Mouse (Mus musculus) liver (tissue): ENCODE measurements around the gene Prkce.

Experiments used
- DNase-seq: peaks from one replicate; pipeline ENCODE4 v3.0.0-alpha.2; 2020; ENCODE audit warnings: mixed read lengths

Gene Prkce

GRCm38 (mm10) chr17:86662301-86662700 is 494.7 kb downstream of the Prkce start:
- DNase-seq: no peak

DNA sequence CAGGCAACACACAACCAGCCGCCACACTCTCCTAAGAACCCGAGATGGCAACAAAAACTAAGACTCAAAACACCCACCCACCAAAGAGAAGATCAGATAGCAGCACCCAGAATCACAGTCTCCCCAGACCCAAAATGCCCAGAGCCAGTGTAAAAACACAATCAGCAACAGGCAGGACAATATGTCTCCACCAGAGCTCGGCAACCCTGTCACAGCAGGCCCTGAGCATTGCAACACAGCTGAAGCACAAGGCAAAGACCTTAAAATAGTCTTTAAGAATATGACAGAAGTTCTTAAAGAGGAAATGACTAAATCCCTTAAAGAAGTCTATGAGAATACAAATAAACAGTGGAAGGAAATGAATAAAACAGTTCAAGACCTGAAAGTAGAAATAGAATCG is 495.9 kb downstream of the Prkce start:
- no peak for DNase-seq

DNA sequence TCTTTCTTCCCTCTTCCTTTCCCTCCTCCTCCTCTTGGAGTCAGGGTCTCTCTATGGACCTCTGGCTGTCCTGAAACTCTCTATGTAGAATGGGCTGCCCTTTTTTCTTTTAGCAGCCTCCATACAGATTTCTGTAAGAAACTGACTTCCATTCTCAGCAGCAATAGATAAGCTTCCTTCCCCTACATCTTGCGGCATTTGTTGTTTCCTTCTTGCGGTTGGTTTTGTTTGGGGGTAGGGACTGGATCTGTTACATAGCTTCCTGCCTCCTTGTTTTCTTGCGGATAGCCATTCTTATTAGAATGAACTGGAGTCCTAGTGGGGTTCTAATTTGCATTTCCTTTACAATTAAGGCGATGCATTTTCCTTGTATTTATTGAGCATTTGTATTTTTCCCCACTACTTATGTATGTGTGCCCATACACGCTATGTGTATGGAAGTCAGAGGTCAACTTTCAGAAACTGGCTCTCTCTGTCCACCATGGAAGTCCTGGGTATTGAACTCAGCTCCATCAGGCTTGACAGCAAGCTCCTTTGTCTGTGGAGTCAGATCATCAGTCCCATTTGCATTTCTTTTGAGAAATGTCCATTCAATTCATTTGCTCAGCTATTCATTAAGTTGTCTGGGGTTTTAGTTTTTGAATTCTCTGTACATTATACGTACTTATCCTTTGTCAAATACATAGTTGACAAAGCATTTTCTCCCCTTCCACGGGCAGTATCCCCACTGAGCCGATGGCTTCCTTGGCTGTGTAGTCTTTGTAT is 500.4 kb downstream of the Prkce start:
- DNase-seq: no peak

DNA sequence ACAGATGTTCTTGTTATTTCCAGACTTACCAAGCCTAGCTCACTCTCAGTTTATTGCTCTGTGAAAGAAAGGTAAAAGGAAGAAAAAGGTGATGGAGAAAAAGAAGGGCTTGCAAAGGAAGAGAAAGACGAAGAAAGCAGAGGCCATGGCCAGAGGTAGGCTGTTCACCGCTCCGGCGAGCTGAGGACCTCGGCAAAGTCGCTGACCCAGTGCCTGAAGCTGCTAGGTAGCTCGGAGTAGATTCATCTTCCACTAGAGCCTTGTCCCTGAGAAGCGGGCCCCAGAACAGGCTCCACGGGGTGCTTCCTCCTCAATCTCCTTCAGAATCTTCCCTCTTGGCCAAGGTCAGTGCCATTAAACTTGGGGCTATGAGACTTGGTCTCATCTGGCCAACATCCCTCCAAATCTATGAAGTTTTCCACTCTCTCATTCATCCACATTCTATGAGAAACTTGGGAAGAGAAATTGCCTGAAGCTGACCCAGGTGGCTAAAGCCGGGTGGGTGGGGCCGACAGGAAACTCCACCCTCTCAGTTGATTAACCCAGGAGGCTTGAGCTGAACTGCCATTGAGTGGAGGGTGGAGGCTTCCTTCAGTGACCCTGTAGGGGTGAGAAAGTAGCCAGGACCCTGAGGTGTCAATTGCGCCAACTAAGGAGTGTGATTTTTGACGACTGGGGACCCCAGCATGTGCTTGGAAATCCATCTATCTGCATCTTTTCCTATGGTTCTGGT is 502.2 kb downstream of the Prkce start:
- DNase-seq: no peak

- no peak for DNase-seq
Measured at GRCm38 (mm10) chr17:86670731-86671130, 503.1 kb downstream of the Prkce start.

DNA sequence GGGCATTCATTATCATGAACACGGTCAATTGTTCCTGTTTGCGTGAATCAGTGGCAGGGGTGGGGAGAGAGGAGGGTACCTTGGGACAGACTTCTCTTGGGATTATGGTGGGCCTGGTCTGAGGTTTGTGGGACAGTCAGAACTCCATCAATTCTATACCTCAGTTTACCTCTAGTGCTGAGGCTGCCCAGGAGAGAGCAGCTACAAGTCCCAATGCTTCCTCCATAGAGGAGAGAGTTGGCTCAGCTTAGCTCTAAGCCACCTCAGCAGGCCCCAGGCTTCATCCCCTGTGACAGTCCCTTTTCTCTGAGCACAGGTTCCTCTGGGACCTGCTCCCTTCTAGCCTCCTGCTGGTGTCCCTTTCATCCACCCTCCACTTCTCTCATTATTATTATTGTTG is 507.4 kb downstream of the Prkce start:
- no peak for DNase-seq

GRCm38 (mm10) chr17:86676336-86676735 is 508.8 kb downstream of the Prkce start:
- DNase-seq: no peak

- no peak for DNase-seq
Measured at GRCm38 (mm10) chr17:86676909-86677308, 509.3 kb downstream of the Prkce start.

GRCm38 (mm10) chr17:86685263-86685662 is 517.7 kb downstream of the Prkce start:
- no peak for DNase-seq

- DNase-seq: no peak
Measured at GRCm38 (mm10) chr17:86687021-86687420, 519.4 kb downstream of the Prkce start.

- no peak for DNase-seq
Measured at GRCm38 (mm10) chr17:86690871-86691390, 523.3 kb downstream of the Prkce start.

GRCm38 (mm10) chr17:86697751-86698150 is 530.2 kb downstream of the Prkce start:
- no peak for DNase-seq

DNA sequence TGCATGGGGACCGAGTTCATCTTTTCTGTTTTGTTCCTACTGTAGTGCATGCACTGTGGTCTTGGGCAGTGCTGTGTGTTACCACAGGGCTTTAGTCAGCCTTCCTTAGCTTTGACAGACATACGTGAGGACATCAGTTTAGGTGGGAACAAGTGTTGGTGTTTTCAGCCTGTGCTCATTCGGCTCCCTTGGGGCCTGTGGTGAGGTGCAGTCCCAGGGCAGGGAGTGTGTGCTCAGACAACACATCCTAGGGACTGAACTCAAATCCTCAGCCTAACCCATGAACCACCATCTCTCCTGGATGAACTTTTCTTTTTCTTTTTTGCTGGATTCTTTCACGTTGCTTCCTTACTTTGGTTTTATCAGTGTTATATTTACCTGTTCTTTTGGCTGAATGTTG is 535.8 kb downstream of the Prkce start:
- no peak for DNase-seq

- no peak for DNase-seq
Measured at GRCm38 (mm10) chr17:86705236-86705635, 537.7 kb downstream of the Prkce start.

DNA sequence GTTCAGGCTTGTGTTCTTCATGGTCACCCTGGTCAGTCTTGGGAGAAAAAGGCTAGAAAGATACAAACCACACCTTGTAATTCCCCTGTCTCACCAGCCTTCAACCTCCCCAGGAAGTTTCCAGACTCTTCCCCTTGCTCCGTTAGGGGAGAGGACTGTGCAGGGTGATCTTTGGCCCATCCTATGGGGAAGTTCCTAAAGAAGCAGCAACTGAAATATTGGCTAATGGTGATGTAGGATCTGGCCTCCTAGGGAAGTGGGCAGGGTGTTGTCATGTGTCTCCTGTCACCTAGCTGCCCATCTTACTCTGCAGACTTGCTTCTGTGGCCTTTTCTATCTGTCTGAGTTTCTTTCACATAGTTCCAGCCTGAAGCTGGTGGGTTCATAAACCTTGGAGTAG is 538.9 kb downstream of the Prkce start:
- no peak for DNase-seq
